Mouse (Mus musculus) hindbrain, postnatal 0 days (tissue): ENCODE results near the gene Nck2. TPM values are rescaled to one million over a fixed set of nuclear protein-coding genes. Genes with fewer than 3 reads are reported as not detected.

Experiments used
- ATAC-seq: fragments of 200-750 bp; cut with Nextera tagmentation; 2 replicates; pipeline ENCODE4 v1.8.0; 2017; ENCODE audit warnings: mild to moderate bottlenecking, moderate TSS enrichment, moderate library complexity
- DNase-seq: peaks from one replicate; pipeline ENCODE4 v3.0.0-alpha.2; 2015; ENCODE audit warnings: low spot score
- H3K27ac ChIP-seq: fragments of 300-500 bp; sonication (generic); 2 replicates; pipeline ENCODE4 v1.5.1; 2014; ENCODE audit warnings: mild to moderate bottlenecking
- H3K27me3 ChIP-seq: fragments of 300-500 bp; sonication (generic); 2 replicates; pipeline ENCODE4 v1.6.1; 2014; ENCODE audit warnings: low read length, mixed read lengths; ENCODE audit not compliant: insufficient read depth
- H3K36me3 ChIP-seq: fragments of 300-500 bp; sonication (generic); 2 replicates; pipeline ENCODE4 v1.6.1; 2014; ENCODE audit warnings: low read length, mixed read lengths; ENCODE audit not compliant: insufficient read depth
- H3K4me1 ChIP-seq: fragments of 300-500 bp; sonication (generic); 2 replicates; pipeline ENCODE4 v1.6.1; 2014; ENCODE audit warnings: antibody characterized with exemption, low read length, mixed read lengths; ENCODE audit not compliant: insufficient read depth
- H3K4me2 ChIP-seq: fragments of 300-500 bp; sonication (generic); 2 replicates; pipeline ENCODE4 v1.6.1; 2014; ENCODE audit warnings: low read depth, mild to moderate bottlenecking, low read length, moderate library complexity, mixed read lengths
- H3K4me3 ChIP-seq: fragments of 300-500 bp; sonication (generic); 2 replicates; pipeline ENCODE4 v1.5.1; 2014; ENCODE audit warnings: low read length
- H3K9ac ChIP-seq: fragments of 300-500 bp; sonication (generic); replicated peaks from 2 replicates; pipeline ENCODE4 v1.6.1; 2014; ENCODE audit warnings: mild to moderate bottlenecking, low read length, moderate library complexity, mixed read lengths
- H3K9me3 ChIP-seq: fragments of 300-500 bp; sonication (generic); 2 replicates; pipeline ENCODE4 v1.6.1; 2016; ENCODE audit warnings: low read length, mixed read lengths
- CTCF ChIP-seq: IDR thresholded peaks from 2 replicates; pipeline ENCODE4 v1.5.1; 2016; ENCODE audit warnings: antibody characterized with exemption, control low read depth, low read depth
- WGBS: fragments of 180-500 bp; shearing (Covaris S2); extraction: QIAGEN DNeasy Blood & Tissue Kit; methylation state at CpG from one replicate; pipeline ENCODE4 v1.1.7; 2014; 5-methylcytosine and 5-hydroxymethylcytosine counted together
- polyA plus RNA-seq: library from polyadenylated mRNA; unstranded; fragments of >200 nt; fragmentation: Nextera tagmentation; extraction: Ambion mirVana; gene quantifications from 2 replicates; pipeline ENCODE4 v1.2.1, GENCODE M21; 2015
- total RNA-seq: library from RNA; depleted of rRNA; stranded (reverse); fragments of >200 nt; gene quantifications from 2 replicates; pipeline ENCODE4 v1.2.3, GENCODE M21; 2014

Nck2 gene
- total and polyA plus RNA-seq, 2 experiments from 2014 or later: 32.2 to 65.1 TPM

DNA sequence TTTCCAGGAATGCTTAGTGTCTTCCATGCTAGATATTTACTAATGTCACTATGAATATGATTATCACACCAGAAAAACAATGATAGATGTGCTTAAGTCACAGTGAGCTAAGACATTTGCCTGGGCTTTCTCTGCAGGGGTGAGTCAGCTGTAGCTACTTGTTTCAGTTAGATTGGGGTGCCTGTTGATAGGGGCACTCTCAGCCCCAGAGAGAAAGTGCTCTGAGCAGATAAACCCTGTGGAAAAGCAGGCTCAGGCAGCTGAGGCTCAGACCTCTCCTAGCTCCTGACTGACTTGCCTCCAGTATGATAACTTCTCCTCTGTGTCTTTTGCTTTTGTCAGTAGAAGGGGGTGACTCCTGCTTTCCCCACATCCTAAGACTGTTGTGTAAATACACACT lies 30.2 kb upstream of the Nck2 start:
- no peak for TF ChIP-seq CTCF
- ATAC-seq: no peak
- no peak overlapping the region for H3K4me3 ChIP-seq
- no peaks in the 10 kb centered on the region for H3K36me3 ChIP-seq
- no peak overlapping the region for H3K27ac ChIP-seq
- no peak overlapping the region for H3K4me2 ChIP-seq
- no peaks in the 10 kb centered on the region for H3K27me3 ChIP-seq
- H3K4me1 ChIP-seq: no peaks in the 10 kb centered on the region
- DNase-seq: no peak
- H3K9ac ChIP-seq: no peak overlapping the region
- no peaks in the 10 kb centered on the region for H3K9me3 ChIP-seq

DNA sequence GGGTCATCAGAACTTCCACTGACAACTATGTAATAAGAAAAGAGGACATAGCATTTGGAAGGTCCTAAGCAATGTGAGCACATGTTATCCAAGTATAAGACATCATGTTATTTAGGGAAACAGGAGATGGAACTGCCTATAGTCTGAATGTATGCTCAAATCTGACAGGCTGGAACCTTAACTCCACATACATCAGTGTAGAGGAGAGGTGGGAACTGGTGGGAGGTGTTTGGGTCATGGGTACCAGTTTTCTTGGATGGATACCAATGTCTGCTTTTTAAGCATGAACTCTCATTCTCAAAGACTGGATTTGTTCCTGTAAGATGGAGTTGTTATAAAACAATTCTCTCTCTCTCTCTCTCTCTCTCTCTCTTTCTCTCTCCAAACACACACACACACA lies 29.4 kb upstream of the Nck2 start:
- Histone ChIP-seq H3K4me3 (no peak overlapping the region), H3K9me3 (no peaks in the 10 kb centered on the region), H3K4me2 (no peak overlapping the region), H3K9ac (no peak overlapping the region), H3K36me3 (no peaks in the 10 kb centered on the region), H3K4me1 (no peaks in the 10 kb centered on the region), H3K27me3 (no peaks in the 10 kb centered on the region), H3K27ac (no peak overlapping the region)
- TF ChIP-seq CTCF: no peak
- ATAC-seq: no peak
- no peak for DNase-seq

DNA sequence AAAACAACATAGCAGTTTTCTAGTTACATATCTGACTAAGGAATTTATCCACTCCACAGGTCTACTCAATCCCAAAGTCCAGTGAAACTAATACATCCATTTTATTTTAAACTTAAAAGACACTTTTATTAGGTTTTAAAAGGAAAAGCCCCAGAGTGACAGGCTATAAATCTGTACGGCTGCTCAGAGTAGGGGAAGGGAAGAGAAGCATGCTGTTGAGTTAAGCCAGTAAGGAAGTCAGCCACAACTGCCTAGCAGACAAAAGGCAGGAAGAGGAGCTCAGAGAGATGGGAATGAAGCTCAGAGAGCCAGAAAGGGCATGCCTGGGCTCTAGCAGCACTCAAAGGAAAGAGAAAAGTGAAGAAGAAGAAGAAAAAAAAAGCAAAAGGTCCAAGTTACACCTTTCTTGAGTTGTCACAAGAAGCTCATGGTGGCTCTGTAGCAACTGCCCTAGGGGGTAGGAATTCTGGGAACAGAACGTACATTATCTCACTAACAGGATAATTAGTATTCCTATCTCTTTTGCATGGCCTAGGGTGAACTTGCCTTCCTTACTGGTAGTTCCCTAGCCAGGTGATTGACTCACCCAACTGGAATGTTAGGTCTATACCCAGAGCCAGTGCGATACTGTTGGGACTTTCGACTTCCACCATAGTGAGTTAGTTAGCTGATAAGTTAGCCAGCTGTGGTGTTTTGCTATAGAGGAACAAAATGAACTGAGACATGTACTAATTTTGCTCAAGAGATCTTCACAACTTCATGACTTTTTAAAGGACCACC lies 21.2 kb upstream of the Nck2 start:
- no peaks in the 10 kb centered on the region for H3K27me3 ChIP-seq
- no peaks in the 10 kb centered on the region for H3K9me3 ChIP-seq
- no peaks in the 10 kb centered on the region for H3K4me1 ChIP-seq
- ATAC-seq (no peak), DNase-seq (no peak)
- H3K27ac ChIP-seq: no peak overlapping the region
- no peak for TF ChIP-seq CTCF
- no peak overlapping the region for H3K4me2 ChIP-seq
- H3K36me3 ChIP-seq: no peaks in the 10 kb centered on the region
- H3K9ac ChIP-seq: no peak overlapping the region
- no peak overlapping the region for H3K4me3 ChIP-seq
- WGBS: 79% methylated on average over 4 of the region's 4 CpGs

DNA sequence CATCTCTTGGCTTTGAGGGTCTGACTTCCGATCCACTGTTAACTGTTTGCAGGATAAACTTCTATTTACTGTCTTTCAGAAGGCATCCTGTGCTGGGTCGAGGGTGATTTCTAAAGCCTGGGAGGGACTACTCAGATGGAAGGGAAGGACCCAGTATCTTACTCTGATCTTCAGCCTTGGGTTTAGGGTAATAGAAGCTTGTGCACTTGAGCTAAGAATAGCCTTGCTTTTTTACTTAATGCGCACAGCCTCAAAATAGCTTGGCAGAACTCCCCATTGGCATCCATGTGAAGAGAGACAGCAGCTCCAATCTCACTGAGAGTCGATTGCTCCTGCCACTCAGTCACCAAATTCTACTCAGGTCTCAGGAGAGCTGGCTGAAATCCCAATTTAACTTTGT lies 17.9 kb upstream of the Nck2 start:
- no peak overlapping the region for H3K4me2 ChIP-seq
- DNase-seq (peak; percentile 43), ATAC-seq (0 out of 2 replicates have a peak, but pooled peaks have one; percentile 12)
- no peak for TF ChIP-seq CTCF
- WGBS: 32% methylated on average over 4 of the region's 4 CpGs
- no peaks in the 10 kb centered on the region for H3K9me3 ChIP-seq
- no peaks in the 10 kb centered on the region for H3K36me3 ChIP-seq
- no peaks in the 10 kb centered on the region for H3K27me3 ChIP-seq
- H3K9ac ChIP-seq: no peak overlapping the region
- no peaks in the 10 kb centered on the region for H3K4me1 ChIP-seq
- H3K4me3 ChIP-seq: no peak overlapping the region
- no peak overlapping the region for H3K27ac ChIP-seq

DNA sequence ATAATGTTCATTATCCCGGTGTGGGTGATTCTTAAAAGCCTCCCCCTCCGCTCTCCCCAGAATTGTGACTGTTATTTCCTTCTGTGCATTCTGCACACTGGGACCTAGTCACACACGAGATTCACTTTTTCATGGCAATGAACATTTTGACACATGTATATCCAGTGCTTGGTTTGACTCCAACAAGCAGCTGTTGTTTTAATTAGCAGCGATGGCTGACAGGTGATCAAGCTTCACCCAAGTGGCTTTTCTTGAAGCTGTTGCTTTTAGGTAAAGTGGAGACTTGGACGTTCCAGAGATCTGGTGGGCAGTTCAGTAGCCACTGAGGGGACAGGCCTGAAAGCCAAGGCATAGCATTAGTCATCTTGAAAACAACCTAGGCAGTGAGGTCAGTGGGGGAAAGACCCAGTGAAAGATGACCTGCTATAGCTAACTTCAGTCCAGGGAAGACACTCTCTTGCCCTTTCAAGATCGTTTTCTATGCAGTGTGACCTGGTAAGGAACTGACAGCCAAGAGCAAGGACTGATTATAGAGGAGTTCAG lies 17.3 kb upstream of the Nck2 start:
- Histone ChIP-seq H3K27me3 (no peaks in the 10 kb centered on the region), H3K27ac (no peak overlapping the region), H3K36me3 (no peaks in the 10 kb centered on the region), H3K9me3 (no peaks in the 10 kb centered on the region), H3K4me1 (no peaks in the 10 kb centered on the region), H3K4me2 (no peak overlapping the region), H3K9ac (no peak overlapping the region), H3K4me3 (no peak overlapping the region)
- no peak for DNase-seq
- TF ChIP-seq CTCF: no peak
- 56% methylated on average over 6 of the region's 6 CpGs for WGBS
- no peak for ATAC-seq

DNA sequence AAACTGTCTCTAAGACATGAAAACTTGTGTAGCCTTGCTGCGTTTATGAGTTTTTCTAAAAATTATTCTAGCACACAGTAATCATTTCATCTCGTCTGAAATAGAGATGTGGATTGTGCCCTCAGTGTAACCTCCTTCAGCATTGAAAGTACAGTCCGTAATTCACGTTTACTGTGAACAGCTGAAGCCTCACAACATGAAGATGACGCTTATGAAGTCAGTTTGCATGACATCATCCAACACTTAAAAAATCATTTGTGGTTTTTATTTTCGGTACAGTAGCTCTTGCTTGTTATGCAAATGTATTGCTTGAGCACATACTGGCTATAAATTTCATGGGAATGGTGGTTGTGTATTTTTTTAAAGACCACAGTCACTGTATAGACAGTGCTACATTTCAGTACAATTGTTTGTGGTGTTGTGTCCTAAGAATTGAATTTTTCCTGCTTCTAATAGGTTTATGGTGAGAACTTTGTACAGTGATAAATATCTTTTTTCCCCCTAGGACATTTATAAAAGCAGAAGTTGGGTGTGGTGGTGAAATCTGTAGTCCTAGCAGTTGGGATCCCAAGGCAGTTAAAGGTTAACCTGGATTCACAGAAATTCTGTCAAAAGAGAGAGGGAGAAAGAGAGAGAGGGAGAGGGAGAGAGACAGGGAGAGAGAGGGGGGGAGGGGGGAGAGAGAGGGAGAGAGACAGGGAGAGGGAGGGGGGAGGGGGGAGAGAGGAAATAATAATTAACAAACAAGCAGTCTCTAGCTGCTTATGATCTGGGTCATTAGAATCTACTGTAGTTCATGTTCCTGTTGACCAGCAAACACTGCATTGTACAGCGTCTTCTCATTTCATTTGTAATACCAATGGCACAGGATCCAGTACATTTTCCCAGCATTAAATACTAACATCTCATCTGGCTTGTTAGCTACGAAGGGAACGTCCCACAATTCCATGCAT lies 14.2 kb upstream of the Nck2 start:
- no peaks in the 10 kb centered on the region for H3K9me3 ChIP-seq
- DNase-seq: no peak
- no peak overlapping the region for H3K9ac ChIP-seq
- no peaks in the 10 kb centered on the region for H3K36me3 ChIP-seq
- ATAC-seq: no peak
- no peak for TF ChIP-seq CTCF
- no peaks in the 10 kb centered on the region for H3K4me1 ChIP-seq
- no peak overlapping the region for H3K27ac ChIP-seq
- H3K4me2 ChIP-seq: no peak overlapping the region
- H3K4me3 ChIP-seq: no peak overlapping the region
- 80% methylated on average over 9 of the region's 9 CpGs for WGBS
- no peaks in the 10 kb centered on the region for H3K27me3 ChIP-seq
